In the genomic region with DNA sequence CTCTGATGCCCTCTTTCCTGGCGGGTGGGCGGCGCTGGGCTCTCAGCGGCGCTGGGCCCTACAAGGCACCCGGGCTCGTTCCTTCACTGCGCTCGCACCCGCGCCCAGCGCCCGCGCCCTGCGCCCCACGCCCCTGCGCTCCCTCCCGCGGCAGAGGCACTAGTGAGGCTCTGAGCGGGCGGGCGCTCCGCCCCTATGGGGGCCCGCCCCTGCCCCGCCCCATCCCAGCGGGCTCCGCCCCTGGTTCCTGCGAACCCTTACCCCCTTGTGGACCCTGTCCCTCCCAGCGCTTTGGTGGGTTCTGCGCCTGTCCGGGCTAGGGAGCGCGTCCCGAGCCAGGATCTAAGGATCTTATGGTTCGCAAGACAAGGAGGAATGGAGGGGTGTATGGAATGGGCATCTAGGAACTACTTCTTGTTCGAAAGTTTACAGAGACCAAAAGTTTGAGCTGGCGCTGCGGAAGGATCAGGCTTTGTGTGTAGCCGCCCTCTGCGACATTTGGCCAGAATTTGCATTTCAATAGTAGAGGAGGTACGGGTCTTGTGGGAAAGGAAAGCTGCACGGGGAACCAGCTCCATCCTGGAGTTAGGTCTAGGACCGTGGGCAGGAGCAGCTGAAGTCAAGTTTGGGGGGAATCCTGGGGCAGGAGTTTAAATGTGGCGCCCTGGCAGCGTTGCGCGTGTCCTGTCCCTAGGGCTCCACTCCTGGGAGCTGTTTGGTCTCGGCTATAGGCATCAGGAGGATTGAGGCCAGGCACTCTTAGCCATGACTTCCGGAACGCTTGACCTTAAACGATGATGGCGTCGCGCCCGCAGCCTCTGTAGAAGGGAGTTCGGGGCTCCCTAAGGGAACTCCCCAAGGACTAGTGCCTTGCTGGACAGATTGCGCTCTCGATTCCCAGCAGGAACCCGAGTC, we compare ENCODE assay signal across 7 mouse cellular contexts. TPM values are rescaled to one million over a fixed set of nuclear protein-coding genes. Genes with fewer than 3 reads are reported as not detected.
DNase-seq lines count a peak whose midpoint lies in the region; ATAC-seq and TF ChIP-seq lines count a peak whose summit lies in the region.

No protein-coding gene starts in this region.

- intact Hi-C loops in heart, adult 2 months (cut with DNase I) = loop anchor here (2.0 to 5.0 kb wide), 4 partner anchors 15 to 57 kb away; a partner anchor contains a TSS

- no peak for TF ChIP-seq POLR2A in cortical plate, adult 2 months (IDR thresholded peaks at IDR 0.05; ENCODE audit: extremely low read depth, insufficient read depth, low read length)
- peak; percentile 77 for TF ChIP-seq POLR2A in heart, adult 2 months (IDR thresholded peaks at IDR 0.05; ENCODE audit: insufficient read depth, low read depth, low read length)
- no peak for TF ChIP-seq POLR2A in testis, adult 2 months (IDR thresholded peaks at IDR 0.05; ENCODE audit: control insufficient read depth, low read depth, low read length)

- no peak for TF ChIP-seq CTCF in cortical plate, adult 2 months (IDR thresholded peaks at IDR 0.05; ENCODE audit: extremely low read depth, insufficient read depth, low read length)
- peak; percentile 34; the same call in 1 of the 2 replicates for TF ChIP-seq CTCF in heart, adult 2 months (IDR thresholded peaks at IDR 0.05)
- no peak for TF ChIP-seq CTCF in testis, adult 2 months (IDR thresholded peaks at IDR 0.05; ENCODE audit: control insufficient read depth, insufficient read depth, insufficient replicate concordance, low read depth, low read length)

- peak overlapping the region; percentile 93 for H3K9ac ChIP-seq in heart, adult 2 months (ENCODE audit: low read depth, low read length)
- peak overlapping the region; percentile 65 for H3K9ac ChIP-seq in liver, embryonic 16.5 days (ENCODE audit: low read depth, low read length)

- H3K27ac ChIP-seq in cortical plate, adult 2 months (ENCODE audit: insufficient read depth, low read length) = peak overlapping the region; percentile 91
- H3K27ac ChIP-seq in heart, adult 2 months = peak overlapping the region; percentile 97
- H3K27ac ChIP-seq in liver, embryonic 16.5 days (ENCODE audit: low read length) = peak overlapping the region; percentile 50
- H3K27ac ChIP-seq in testis, adult 2 months (ENCODE audit: control insufficient read depth, insufficient read depth, low read depth, low read length) = no peak overlapping the region

- TF ChIP-seq EP300 in heart, adult 2 months (IDR thresholded peaks at IDR 0.05; ENCODE audit: insufficient read depth, low read depth, low read length) = peak; percentile 29; the same call in 1 of the 2 replicates

- H3K4me1 ChIP-seq in cortical plate, adult 2 months (ENCODE audit: control insufficient read depth, insufficient read depth, low read length) = no peaks in the 10 kb centered on the region; the same call in 1 of the 2 replicates
- H3K4me1 ChIP-seq in heart, adult 2 months (ENCODE audit: control insufficient read depth, insufficient read depth, low read length) = peaks cover 32% of the 10 kb centered on the region
- peaks cover 13% of the 10 kb centered on the region for H3K4me1 ChIP-seq in liver, embryonic 16.5 days (ENCODE audit: control insufficient read depth, low read depth, low read length)
- peaks cover 20% of the 10 kb centered on the region for H3K4me1 ChIP-seq in testis, adult 2 months (ENCODE audit: control insufficient read depth, insufficient read depth, low read length)

- H3K4me2 ChIP-seq in liver, embryonic 16.5 days (ENCODE audit: low read depth, low read length) = peak overlapping the region; percentile 66

- peaks cover 2% of the 10 kb centered on the region for H3K79me2 ChIP-seq in heart, adult 2 months (replicated peaks; ENCODE audit: control insufficient read depth, insufficient read depth, low read length)

- DNase-seq in WW6 (ENCODE audit: low read depth, low spot score) = peak; percentile 73
- DNase-seq in heart, adult 2 months = peak; percentile 89 to 91
- peak; percentile 79 for DNase-seq in kidney, adult 11 months
- peak; percentile 69 to 81 for DNase-seq in natural killer cell, adult 2 months (ENCODE audit: low spot score in 2 of 2)

- peak overlapping the region; percentile 34 for H3K4me3 ChIP-seq in cortical plate, adult 2 months (ENCODE audit: insufficient read depth, low read length)
- H3K4me3 ChIP-seq in heart, adult 2 months = peak overlapping the region; percentile 82
- peak overlapping the region; percentile 58 for H3K4me3 ChIP-seq in liver, embryonic 16.5 days (ENCODE audit: low read depth, low read length)
- peak overlapping the region; percentile 77 for H3K4me3 ChIP-seq in testis, adult 2 months (ENCODE audit: control insufficient read depth, low read depth, low read length)

- H3K36me3 ChIP-seq in heart, adult 2 months (ENCODE audit: control insufficient read depth, insufficient read depth, low read length) = peaks cover 7% of the 10 kb centered on the region
- H3K36me3 ChIP-seq in liver, embryonic 16.5 days (ENCODE audit: control insufficient read depth, insufficient read depth) = no peaks in the 10 kb centered on the region
- H3K36me3 ChIP-seq in testis, adult 2 months (ENCODE audit: control insufficient read depth, insufficient read depth, low read length) = no peaks in the 10 kb centered on the region

- H3K27me3 ChIP-seq in heart, adult 2 months (ENCODE audit: control insufficient read depth, insufficient read depth, low read length) = no peaks in the 10 kb centered on the region
- H3K27me3 ChIP-seq in liver, embryonic 16.5 days (ENCODE audit: control insufficient read depth, insufficient read depth, low read depth, low read length) = peaks cover 38% of the 10 kb centered on the region
- no peaks in the 10 kb centered on the region; the same call in 1 of the 2 replicates for H3K27me3 ChIP-seq in testis, adult 2 months (ENCODE audit: control insufficient read depth, insufficient read depth, low read length)

- no peaks in the 10 kb centered on the region for H3K9me3 ChIP-seq in liver, embryonic 16.5 days (replicated peaks; ENCODE audit: control insufficient read depth, low read length)

- ATAC-seq in liver, embryonic 16.5 days (ENCODE audit: low read depth) = peak; percentile 81

- 4% methylated on average over 59 of the region's 59 CpGs for WGBS in heart, adult 2 months
- WGBS in liver, embryonic 16.5 days (ENCODE audit: insufficient replicate concordance) = 3% methylated on average over 58 of the region's 59 CpGs

RNA-seq across cellular contexts. Expression of a gene that starts 12.5 kb away (rescaled TPM):
- 10.9 and 11.1 TPM in 2 replicates for polyA plus RNA-seq in cortical plate, adult 2 months (2012; rRNA removed)
- 10 to 100 TPM; 31.6 to 32.4 TPM for total RNA-seq in heart, adult 2 months (2021)
- polyA plus RNA-seq in heart, adult 2 months (2012; rRNA removed) = 22.0 and 23.2 TPM in 2 replicates
- 2.8 and 3.1 TPM in 2 replicates for polyA plus RNA-seq in liver, embryonic 16.5 days (2015; fragmentation: Nextera tagmentation; extraction: Ambion mirVana)
- polyA plus RNA-seq in testis, adult 2 months (2012; rRNA removed) = 3.0 TPM in 2 replicates

RNA-seq across cellular contexts. Expression of a gene that starts 58.9 kb away (rescaled TPM):
- 30.6 and 32.2 TPM in 2 replicates for polyA plus RNA-seq in cortical plate, adult 2 months (2012; rRNA removed)
- 10 to 100 TPM; 36.3 to 40.4 TPM for total RNA-seq in heart, adult 2 months (2021)
- polyA plus RNA-seq in heart, adult 2 months (2012; rRNA removed) = 37.5 and 50.1 TPM in 2 replicates
- 9.3 and 12.4 TPM in 2 replicates for polyA plus RNA-seq in liver, embryonic 16.5 days (2015; fragmentation: Nextera tagmentation; extraction: Ambion mirVana)
- 58.1 and 58.6 TPM in 2 replicates for polyA plus RNA-seq in testis, adult 2 months (2012; rRNA removed)
